Mouse (Mus musculus) limb, embryonic 13.5 days (tissue): ENCODE measurements around the gene Camta1. TPM values are rescaled to one million over a fixed set of nuclear protein-coding genes. Genes with fewer than 3 reads are reported as not detected.

ENCODE experiments used
- ATAC-seq: fragments of 200-750 bp; cut with Nextera tagmentation; 2 replicates; pipeline ENCODE4 v1.8.0; 2017; ENCODE audit warnings: low read depth, moderate number of reproducible peaks, moderate TSS enrichment; ENCODE audit not compliant: low FRiP score
- H3K27ac ChIP-seq: fragments of 300-500 bp; sonication (generic); 2 replicates; pipeline ENCODE4 v1.5.1; 2015; ENCODE audit warnings: inconsistent platforms, mild to moderate bottlenecking, moderate library complexity
- H3K27me3 ChIP-seq: fragments of 300-500 bp; sonication (generic); 2 replicates; pipeline ENCODE4 v1.6.1; 2015; ENCODE audit warnings: mild to moderate bottlenecking, inconsistent platforms
- H3K36me3 ChIP-seq: fragments of 300-500 bp; sonication (generic); 2 replicates; pipeline ENCODE4 v1.6.1; 2015; ENCODE audit warnings: inconsistent platforms, mild to moderate bottlenecking, moderate library complexity
- H3K4me1 ChIP-seq: fragments of 300-500 bp; sonication (generic); 2 replicates; pipeline ENCODE4 v1.6.1; 2015; ENCODE audit warnings: inconsistent platforms
- H3K4me2 ChIP-seq: fragments of 300-500 bp; sonication (generic); replicated peaks from 2 replicates; pipeline ENCODE4 v1.6.1; 2015; ENCODE audit warnings: inconsistent platforms, mild to moderate bottlenecking, moderate library complexity
- H3K4me3 ChIP-seq: fragments of 300-500 bp; sonication (generic); 2 replicates; pipeline ENCODE4 v1.5.1; 2015; ENCODE audit warnings: moderate library complexity, mild to moderate bottlenecking, inconsistent platforms
- H3K9ac ChIP-seq: fragments of 300-500 bp; sonication (generic); 2 replicates; pipeline ENCODE4 v1.6.1; 2015; ENCODE audit warnings: mild to moderate bottlenecking, inconsistent platforms
- H3K9me3 ChIP-seq: fragments of 300-500 bp; sonication (generic); 2 replicates; pipeline ENCODE4 v1.6.1; 2016; ENCODE audit warnings: inconsistent platforms
- WGBS: fragments of 180-500 bp; shearing (Covaris S2); methylation state at CpG from one replicate; pipeline ENCODE4 v1.1.7; 2015; 5-methylcytosine and 5-hydroxymethylcytosine counted together
- polyA plus RNA-seq: library from polyadenylated mRNA; unstranded; fragments of >200 nt; fragmentation: Nextera tagmentation; extraction: Ambion mirVana; gene quantifications from 2 replicates; pipeline ENCODE4 v1.2.1, GENCODE M21; 2015

Camta1 gene
- polyA plus RNA-seq, 1 experiment from 2014 or later: 93.5 TPM

DNA sequence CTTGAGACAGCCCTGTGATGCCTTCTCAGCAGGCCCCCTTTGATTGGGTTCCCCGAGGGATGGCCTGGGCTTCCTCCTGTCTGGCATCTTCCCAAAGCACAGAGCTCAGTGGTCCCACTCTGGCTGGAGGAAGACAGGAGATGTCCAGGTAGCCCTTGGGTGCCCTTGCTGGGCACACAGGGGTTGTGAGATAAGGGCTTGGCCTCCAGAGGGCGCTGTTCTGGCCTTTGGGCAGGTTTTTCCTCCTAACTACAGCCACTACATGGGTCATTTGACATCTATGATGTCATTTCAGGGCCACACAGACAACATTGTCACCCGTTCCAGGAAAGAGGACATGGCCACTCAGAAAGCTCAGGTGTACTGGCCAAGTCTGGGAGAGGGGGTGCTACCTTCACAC is 703.4 kb downstream of the Camta1 start:
- no peaks in the 10 kb centered on the region for H3K4me1 ChIP-seq
- no peak overlapping the region for H3K4me3 ChIP-seq
- no peak overlapping the region for H3K27ac ChIP-seq
- H3K9me3 ChIP-seq: no peaks in the 10 kb centered on the region
- peaks cover 23% of the 10 kb centered on the region for H3K27me3 ChIP-seq
- WGBS: 54% methylated on average over 3 of the region's 3 CpGs
- H3K4me2 ChIP-seq: no peak overlapping the region
- ATAC-seq: no peak
- H3K36me3 ChIP-seq: no peaks in the 10 kb centered on the region
- H3K9ac ChIP-seq: no peak overlapping the region

DNA sequence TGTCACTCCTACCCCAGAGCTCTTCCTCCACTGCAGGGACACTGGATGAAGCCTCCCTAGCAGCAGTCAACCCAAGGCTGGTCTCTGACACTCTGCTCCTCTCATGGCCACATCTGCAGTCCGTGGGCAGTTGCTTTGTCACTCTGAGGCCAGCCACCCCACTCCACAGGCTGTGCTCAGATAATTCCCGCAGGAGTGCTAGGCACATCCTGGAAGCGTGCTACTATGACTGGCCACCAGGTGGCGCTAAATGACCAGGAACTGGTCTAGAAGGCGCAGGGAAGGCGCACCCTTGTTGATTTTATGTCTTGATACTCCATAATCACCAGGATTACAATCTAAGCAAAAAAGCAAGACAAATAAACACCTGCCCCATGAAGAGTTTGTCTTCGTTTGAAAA is 704.8 kb downstream of the Camta1 start:
- Histone ChIP-seq H3K4me2 (no peak overlapping the region), H3K9me3 (no peaks in the 10 kb centered on the region), H3K4me3 (no peak overlapping the region), H3K36me3 (no peaks in the 10 kb centered on the region), H3K4me1 (peaks cover 4% of the 10 kb centered on the region; the same call in 1 of the 2 replicates), H3K27me3 (peaks cover 23% of the 10 kb centered on the region), H3K9ac (no peak overlapping the region), H3K27ac (no peak overlapping the region)
- 2% methylated on average over 7 of the region's 7 CpGs for WGBS
- ATAC-seq: no peak

DNA sequence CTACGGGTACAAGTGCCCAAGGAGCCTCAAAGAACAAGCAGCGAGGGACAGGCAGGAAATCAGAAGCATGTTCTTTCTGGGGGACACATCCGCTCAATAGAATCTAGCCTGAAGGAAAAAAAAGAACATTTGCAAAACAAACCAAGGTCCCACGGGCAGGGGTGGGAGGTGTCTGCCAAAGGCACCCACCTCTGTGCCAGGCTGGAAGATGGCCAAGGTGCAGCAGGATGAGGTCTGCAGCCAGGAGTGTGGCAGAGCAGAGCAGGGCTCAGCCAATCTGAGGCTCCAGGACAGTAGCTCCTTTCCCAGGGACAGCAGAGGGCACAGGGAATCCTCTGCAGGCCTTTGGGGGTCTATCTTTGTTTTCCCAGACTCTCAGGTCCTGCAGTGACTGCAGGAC is 706.1 kb downstream of the Camta1 start:
- Histone ChIP-seq H3K4me1 (peaks cover 6% of the 10 kb centered on the region; the same call in 1 of the 2 replicates), H3K9me3 (no peaks in the 10 kb centered on the region), H3K4me2 (no peak overlapping the region), H3K4me3 (no peak overlapping the region), H3K27ac (no peak overlapping the region), H3K27me3 (peaks cover 20% of the 10 kb centered on the region), H3K9ac (no peak overlapping the region), H3K36me3 (no peaks in the 10 kb centered on the region)
- WGBS: 73% methylated on average over 4 of the region's 4 CpGs
- no peak for ATAC-seq

DNA sequence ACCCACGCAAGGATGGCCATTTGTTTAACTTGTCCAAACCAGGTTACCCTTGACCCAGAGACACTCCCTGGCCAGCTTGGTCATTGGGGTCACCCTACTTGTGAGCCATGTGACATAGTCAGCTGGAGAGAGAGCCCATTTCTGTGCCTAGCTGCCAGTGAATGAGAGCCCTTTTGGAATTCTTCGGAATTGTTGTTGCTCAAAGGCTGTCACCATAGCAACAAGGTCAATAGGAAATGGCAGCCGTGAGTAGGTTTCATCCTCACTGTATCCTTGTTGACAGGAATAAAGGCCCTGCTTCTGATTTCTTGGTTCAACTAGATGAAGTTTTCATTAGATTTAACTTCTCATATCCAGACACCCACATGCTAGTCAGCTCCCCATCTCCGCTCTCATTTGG is 707.4 kb downstream of the Camta1 start:
- no peak for ATAC-seq
- Histone ChIP-seq H3K4me2 (no peak overlapping the region), H3K4me3 (no peak overlapping the region), H3K27ac (no peak overlapping the region), H3K27me3 (peaks cover 17% of the 10 kb centered on the region), H3K9me3 (no peaks in the 10 kb centered on the region), H3K9ac (no peak overlapping the region), H3K4me1 (peaks cover 6% of the 10 kb centered on the region; the same call in 1 of the 2 replicates), H3K36me3 (no peaks in the 10 kb centered on the region)
- WGBS: 69% methylated on average over 4 of the region's 4 CpGs

DNA sequence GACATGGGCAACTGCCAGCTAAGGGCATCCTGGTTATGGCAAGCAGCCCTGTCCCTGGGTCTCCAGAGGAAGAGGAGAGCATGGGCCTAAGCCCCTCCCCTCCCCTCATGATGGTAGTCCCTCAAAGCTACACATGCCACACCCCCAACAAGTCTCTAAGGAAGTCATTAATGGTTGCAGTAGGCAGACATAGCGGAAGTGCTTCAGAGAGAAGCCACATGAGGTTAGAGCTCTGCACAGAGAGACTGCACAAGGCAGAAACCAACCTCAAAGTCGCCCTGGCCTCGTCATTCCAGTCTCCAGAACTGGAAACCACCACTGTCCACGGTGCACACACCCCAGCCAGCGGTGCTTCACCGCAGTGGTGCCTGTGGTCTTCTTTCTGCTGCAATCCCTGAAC is 709.7 kb downstream of the Camta1 start:
- WGBS: 56% methylated on average over 6 of the region's 6 CpGs
- Histone ChIP-seq H3K9me3 (no peaks in the 10 kb centered on the region), H3K4me3 (no peak overlapping the region), H3K9ac (no peak overlapping the region), H3K4me1 (peaks cover 6% of the 10 kb centered on the region; the same call in 1 of the 2 replicates), H3K4me2 (no peak overlapping the region), H3K27me3 (peaks cover 24% of the 10 kb centered on the region), H3K36me3 (no peaks in the 10 kb centered on the region), H3K27ac (no peak overlapping the region)
- no peak for ATAC-seq

DNA sequence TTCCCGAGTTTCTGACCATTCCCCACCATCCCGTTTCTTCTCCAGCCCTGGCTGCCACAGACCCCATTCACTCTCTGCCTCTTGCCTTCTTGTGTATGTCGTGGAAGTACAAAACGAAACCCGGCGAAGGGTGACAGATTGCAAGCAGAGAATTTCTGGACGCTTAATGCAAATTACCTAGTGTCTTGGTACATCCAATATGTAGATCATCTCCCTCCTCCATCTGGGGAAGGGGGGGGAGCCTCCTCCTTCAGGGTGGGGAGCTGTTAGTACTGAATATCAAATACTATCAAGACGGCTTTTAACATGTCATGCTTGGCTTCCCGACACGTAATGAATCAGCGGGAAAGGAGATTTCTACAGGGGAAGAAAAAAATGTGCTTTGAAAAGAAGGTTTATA is 710.8 kb downstream of the Camta1 start:
- no peak overlapping the region for H3K27ac ChIP-seq
- no peaks in the 10 kb centered on the region for H3K36me3 ChIP-seq
- no peaks in the 10 kb centered on the region for H3K9me3 ChIP-seq
- H3K4me3 ChIP-seq: no peak overlapping the region
- no peak for ATAC-seq
- 84% methylated on average over 11 of the region's 11 CpGs for WGBS
- H3K4me2 ChIP-seq: no peak overlapping the region
- H3K9ac ChIP-seq: no peak overlapping the region
- H3K4me1 ChIP-seq: peaks cover 6% of the 10 kb centered on the region; the same call in 1 of the 2 replicates
- peaks cover 26% of the 10 kb centered on the region for H3K27me3 ChIP-seq

- Histone ChIP-seq H3K4me3 (no peak overlapping the region), H3K9ac (no peak overlapping the region), H3K27ac (no peak overlapping the region), H3K36me3 (no peaks in the 10 kb centered on the region), H3K4me1 (peaks cover 6% of the 10 kb centered on the region; the same call in 1 of the 2 replicates), H3K9me3 (peaks cover under 1% of the 10 kb centered on the region; the same call in 1 of the 2 replicates), H3K27me3 (peaks cover 22% of the 10 kb centered on the region), H3K4me2 (no peak overlapping the region)
- ATAC-seq: no peak
- WGBS: 76% methylated on average over 11 of the region's 11 CpGs
These were observed 711.6 kb downstream of the Camta1 start for GRCm38 (mm10) chr4:151150115-151150514.

- H3K4me2 ChIP-seq: no peak overlapping the region
- no peak overlapping the region for H3K4me3 ChIP-seq
- H3K27ac ChIP-seq: no peak overlapping the region
- H3K4me1 ChIP-seq: peaks cover 6% of the 10 kb centered on the region; the same call in 1 of the 2 replicates
- H3K9ac ChIP-seq: no peak overlapping the region
- no peaks in the 10 kb centered on the region for H3K36me3 ChIP-seq
- ATAC-seq: no peak
- peaks cover 22% of the 10 kb centered on the region for H3K27me3 ChIP-seq
- H3K9me3 ChIP-seq: peaks cover 15% of the 10 kb centered on the region; the same call in 1 of the 2 replicates
- 41% methylated on average over 12 of the region's 12 CpGs for WGBS
These were observed 714.1 kb downstream of the Camta1 start for GRCm38 (mm10) chr4:151147541-151147940.

DNA sequence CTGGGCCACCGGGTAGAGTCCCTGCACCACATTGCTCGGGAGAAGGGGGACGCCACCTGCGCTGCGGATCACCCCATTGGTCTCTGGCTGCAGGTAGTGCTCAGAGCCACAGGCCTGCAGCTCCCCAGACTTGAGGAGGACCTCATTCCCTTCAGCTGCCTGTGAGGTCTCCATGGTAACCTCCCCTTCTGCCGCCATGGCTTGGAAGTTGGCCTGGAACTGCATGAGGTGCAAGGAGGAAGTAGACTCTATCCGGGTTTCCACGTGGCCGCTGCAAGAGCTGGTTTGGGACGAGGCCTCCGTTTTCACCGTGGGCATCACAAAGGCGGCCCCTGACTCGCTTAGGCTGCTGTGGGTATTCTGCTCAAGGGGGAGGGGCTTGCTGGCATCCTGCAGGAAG is 717.6 kb downstream of the Camta1 start:
- no peak overlapping the region for H3K4me2 ChIP-seq
- ATAC-seq: no peak
- no peak overlapping the region for H3K27ac ChIP-seq
- no peaks in the 10 kb centered on the region for H3K36me3 ChIP-seq
- 92% methylated on average over 14 of the region's 14 CpGs for WGBS
- peaks cover 21% of the 10 kb centered on the region for H3K4me1 ChIP-seq
- H3K27me3 ChIP-seq: peaks cover 36% of the 10 kb centered on the region
- no peak overlapping the region for H3K4me3 ChIP-seq
- H3K9me3 ChIP-seq: peaks cover 15% of the 10 kb centered on the region; the same call in 1 of the 2 replicates
- no peak overlapping the region for H3K9ac ChIP-seq

GRCm38 (mm10) chr4:151141196-151141880 is 720.3 kb downstream of the Camta1 start:
- Histone ChIP-seq H3K27me3 (peaks cover 34% of the 10 kb centered on the region), H3K9ac (no peak overlapping the region), H3K4me3 (peak overlapping the region; percentile 26), H3K4me1 (peaks cover 25% of the 10 kb centered on the region), H3K36me3 (no peaks in the 10 kb centered on the region), H3K27ac (no peak overlapping the region), H3K4me2 (peak overlapping the region; percentile 53), H3K9me3 (peaks cover 15% of the 10 kb centered on the region; the same call in 1 of the 2 replicates)
- ATAC-seq: peak; percentile 71; the same call in 1 of the 2 replicates
- 6% methylated on average over 13 of the region's 13 CpGs for WGBS

- no peak for ATAC-seq
- H3K36me3 ChIP-seq: no peaks in the 10 kb centered on the region
- 0 out of 2 replicates have a peak overlapping the region, but pooled peaks have one; percentile 12 for H3K4me2 ChIP-seq
- no peak overlapping the region; the same call in 1 of the 2 replicates for H3K4me3 ChIP-seq
- H3K9ac ChIP-seq: no peak overlapping the region
- peaks cover 15% of the 10 kb centered on the region; the same call in 1 of the 2 replicates for H3K9me3 ChIP-seq
- 2% methylated on average over 20 of the region's 20 CpGs for WGBS
- peaks cover 34% of the 10 kb centered on the region for H3K27me3 ChIP-seq
- H3K4me1 ChIP-seq: peaks cover 25% of the 10 kb centered on the region
- no peak overlapping the region for H3K27ac ChIP-seq
These were observed 721.2 kb downstream of the Camta1 start for GRCm38 (mm10) chr4:151140368-151140982.

DNA sequence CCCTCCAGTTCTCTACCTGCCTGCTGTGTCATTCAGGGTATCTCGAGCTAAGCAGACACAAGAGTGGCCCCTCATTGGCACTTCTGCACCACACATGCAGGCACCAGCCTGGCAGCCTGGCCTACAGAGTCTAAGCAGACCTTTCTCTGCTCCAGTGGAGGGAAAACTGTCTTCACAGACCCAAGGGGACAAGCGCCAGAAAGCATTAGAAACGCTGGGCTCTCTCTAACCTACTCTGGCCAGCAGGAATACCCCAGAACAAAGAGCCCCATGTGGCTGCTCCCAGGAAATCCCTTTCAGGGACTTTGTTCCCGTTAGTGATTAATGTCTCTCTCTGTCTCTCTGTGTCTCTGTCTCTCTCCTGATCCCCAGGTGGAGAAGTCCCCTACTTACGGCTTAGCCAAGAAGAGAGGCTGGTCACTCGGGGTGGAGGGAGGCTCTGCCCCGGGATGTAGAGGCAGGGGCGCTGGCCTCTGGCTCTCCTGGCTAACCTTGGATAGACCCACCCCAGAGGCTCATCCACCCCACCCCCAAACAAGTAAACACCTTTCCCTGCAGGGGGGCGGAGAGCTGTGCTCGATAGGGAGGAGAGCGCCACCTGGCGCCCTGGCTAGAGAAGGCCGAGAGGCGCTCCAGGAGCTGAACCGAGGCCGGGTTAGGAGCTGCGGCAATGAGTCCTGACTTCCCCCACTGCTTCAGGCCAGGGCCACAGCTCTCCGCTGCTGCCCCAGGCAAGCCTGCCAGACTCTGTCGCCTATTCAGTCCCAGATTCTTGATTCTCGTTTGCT is 722.4 kb downstream of the Camta1 start:
- 0 out of 2 replicates have a peak overlapping the region, but pooled peaks have one; percentile 31 for H3K9ac ChIP-seq
- peaks cover 34% of the 10 kb centered on the region for H3K27me3 ChIP-seq
- H3K27ac ChIP-seq: no peak overlapping the region
- peaks cover 25% of the 10 kb centered on the region for H3K4me1 ChIP-seq
- H3K9me3 ChIP-seq: peaks cover 6% of the 10 kb centered on the region; the same call in 1 of the 2 replicates
- no peaks in the 10 kb centered on the region for H3K36me3 ChIP-seq
- H3K4me3 ChIP-seq: peak overlapping the region; percentile 18
- ATAC-seq: peak; percentile 35; the same call in 1 of the 2 replicates
- 7% methylated on average over 20 of the region's 20 CpGs for WGBS
- H3K4me2 ChIP-seq: peak overlapping the region; percentile 54
